Mouse (Mus musculus) gastrocnemius, postnatal 25 days (tissue): ENCODE results near the gene Ss18l1. TPM values are rescaled to one million over a fixed set of nuclear protein-coding genes. Genes with fewer than 3 reads are reported as not detected.
A peak's percentile ranks its signal among the peaks of the same experiment; 100 is the strongest.

Experiments
- DNase-seq: peaks from one replicate; pipeline ENCODE4 v3.0.0; 2022
- total RNA-seq, 2 experiments: library from RNA; stranded (reverse); gene quantifications; 1 replicate in 1 of 2; 2 replicates in 1 of 2; pipeline ENCODE4 v1.2.3; 2021

Gene Ss18l1
- total RNA-seq, 2 experiments from 2014 or later, result 1.7 to 2.2 TPM

- no peak for DNase-seq
These were observed 7.6 kb upstream of the Ss18l1 start for GRCm38 (mm10) chr2:180034753-180035152.

GRCm38 (mm10) chr2:180040406-180040805 is 1.9 kb upstream of the Ss18l1 start:
- DNase-seq, result no peak

- DNase-seq, result no peak
These were observed 593 bp upstream of the Ss18l1 start for GRCm38 (mm10) chr2:180041577-180042255.

- peak; percentile 49 for DNase-seq
These were observed 678 bp downstream of the Ss18l1 start for GRCm38 (mm10) chr2:180042858-180043515.

DNA sequence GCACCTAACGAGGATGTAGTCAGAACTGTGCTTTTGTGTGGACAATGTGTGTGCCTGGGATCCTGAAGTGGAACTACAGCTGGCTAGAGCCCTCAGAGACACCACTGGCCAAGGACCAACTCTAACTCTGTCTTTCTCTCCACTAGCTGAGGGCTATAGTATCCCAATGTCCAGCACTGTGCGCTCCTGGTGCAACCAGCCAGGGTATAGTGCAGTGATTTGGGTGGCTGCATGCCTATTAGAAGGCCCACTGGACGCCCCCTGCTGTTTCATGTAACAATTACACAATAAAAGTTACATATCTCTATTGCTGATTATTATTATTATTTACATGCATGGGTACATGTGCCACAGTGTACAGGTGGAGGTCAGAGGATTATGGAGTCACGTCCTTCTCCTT is 3.0 kb downstream of the Ss18l1 start:
- no peak for DNase-seq

- DNase-seq, result no peak
These were observed 5.3 kb downstream of the Ss18l1 start for GRCm38 (mm10) chr2:180047580-180047979.

DNA sequence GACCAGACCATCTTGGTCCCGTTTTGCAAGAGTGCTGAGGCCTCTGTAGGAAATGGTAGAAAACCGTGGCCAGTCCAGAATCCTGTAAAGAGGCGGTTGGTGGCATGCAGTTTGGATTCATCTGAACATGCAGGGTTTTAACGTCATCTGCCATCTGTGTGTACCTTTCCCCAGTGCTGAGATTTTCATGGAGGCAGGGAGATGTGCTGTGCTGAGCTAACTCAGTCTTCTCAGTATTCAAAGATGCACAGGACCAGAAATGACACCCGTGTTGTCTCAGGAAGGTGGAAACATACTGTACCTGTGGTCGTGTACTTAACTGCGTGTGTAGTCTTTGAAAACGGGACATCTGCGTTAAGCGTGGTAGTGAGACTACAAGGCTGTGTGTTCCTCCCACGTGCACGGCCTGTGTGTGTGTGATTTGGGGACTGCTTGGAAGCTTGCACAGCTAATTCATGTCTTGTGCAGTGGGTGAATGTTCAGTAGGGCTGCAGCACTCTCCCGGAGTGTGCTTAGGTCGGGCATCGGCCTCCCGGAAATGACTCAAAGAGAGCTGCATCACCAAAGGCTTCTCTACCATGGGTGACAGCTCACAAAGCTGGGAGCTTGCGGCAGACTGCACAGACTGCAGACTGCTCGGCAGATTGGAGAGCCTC is 5.8 kb downstream of the Ss18l1 start:
- no peak for DNase-seq

- peak; percentile 44 for DNase-seq
These were observed 8.7 kb downstream of the Ss18l1 start for GRCm38 (mm10) chr2:180050986-180051385.

DNA sequence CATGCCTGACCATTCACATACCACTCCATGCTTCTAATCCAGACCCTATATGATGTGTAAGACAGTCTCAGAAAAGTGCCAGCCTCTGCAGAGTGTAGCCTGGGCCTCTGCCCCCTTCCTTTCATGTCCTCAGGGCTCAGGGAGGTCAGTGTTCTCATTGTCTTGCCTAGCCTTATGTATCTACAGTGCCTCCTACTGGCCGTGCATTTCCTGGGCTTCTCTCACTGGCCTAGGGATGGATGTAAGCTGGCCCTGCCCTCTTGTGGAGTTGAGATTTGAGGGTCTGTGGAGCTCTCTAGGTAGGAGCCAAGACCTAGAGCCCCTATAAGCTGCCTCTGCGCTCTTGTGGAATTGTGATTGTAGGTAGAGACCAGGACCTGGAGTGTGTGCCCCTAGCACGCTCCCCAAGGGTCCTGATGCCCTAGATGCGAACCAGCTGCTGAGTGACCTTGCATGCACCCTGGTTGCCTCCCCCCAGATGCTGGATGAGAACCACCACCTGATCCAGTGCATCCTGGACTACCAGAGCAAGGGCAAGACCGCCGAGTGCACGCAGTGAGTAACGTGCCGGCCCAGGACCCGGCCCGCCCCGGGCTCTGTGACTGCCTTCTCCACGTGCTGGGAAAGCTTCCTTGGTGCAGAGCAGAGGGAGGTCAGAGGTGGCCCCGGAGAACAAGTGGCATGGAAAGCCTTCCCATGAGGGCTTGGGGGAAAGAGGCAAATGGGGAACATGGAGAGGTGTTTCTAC is 9.9 kb downstream of the Ss18l1 start:
- DNase-seq, result no peak

DNA sequence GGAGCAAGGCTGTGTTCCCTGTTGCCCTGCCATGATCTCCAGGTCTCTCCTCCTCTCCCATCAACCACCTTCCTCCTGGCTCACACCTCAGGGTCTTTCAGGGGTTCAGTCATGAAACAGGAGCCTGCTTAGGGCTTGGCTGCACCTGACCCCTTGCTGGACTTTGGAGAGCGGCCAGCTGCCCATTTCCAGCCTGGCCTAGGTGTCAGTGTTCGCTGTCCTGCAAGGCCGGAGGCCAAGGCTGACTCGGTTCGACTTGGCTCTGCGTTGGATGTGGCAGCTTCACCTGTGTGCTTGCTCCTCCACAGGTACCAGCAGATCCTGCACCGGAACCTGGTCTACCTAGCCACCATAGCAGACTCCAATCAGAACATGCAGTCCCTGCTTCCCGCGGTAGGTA is 10.7 kb downstream of the Ss18l1 start:
- DNase-seq, result no peak

DNA sequence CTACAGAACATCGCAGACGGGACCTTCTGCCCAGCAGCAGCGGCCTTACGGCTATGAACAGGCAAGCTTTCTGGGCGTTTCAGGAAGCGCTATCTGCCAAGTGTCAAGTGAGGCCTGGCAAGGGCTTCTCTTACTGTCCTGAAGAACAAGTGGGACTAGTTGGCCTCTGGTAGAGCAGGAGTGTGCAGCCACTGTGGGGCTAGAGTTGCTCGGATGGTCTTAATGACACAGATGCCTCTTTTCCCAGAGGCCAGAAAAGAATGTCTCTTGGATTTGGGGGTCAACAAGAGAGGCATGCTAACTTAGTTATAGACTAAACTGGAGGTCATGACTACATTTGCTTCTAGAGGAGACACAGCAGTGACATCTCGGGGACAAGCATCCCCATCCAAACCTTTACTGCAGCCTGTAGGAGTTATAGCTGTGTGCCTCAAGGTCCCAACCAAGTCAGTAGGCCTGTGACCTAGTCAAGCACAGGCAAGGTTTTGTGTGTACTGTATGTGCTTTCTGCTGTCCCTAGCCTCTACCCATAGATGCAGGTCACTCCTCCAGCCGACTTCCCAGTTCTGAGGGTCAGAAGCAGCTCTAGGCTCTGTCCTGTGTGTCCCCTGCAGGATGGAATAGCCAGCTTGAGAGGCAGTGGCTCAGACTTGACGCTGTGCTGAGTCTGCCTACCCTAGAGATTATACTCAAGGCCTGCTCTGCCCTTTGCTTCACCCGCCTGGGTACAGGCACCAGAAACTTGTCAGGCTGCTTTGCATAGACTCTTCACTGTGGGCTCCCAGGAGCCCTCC is 21.2 kb downstream of the Ss18l1 start:
- no peak for DNase-seq

GRCm38 (mm10) chr2:180069770-180070480 is 27.6 kb downstream of the Ss18l1 start:
- no peak for DNase-seq

GRCm38 (mm10) chr2:180070481-180071453 is 28.5 kb downstream of the Ss18l1 start, which contains the start of gene Mtg2:
Mtg2 (plus strand) TSS chr2:180070588.
- peak; percentile 92 for DNase-seq

DNA sequence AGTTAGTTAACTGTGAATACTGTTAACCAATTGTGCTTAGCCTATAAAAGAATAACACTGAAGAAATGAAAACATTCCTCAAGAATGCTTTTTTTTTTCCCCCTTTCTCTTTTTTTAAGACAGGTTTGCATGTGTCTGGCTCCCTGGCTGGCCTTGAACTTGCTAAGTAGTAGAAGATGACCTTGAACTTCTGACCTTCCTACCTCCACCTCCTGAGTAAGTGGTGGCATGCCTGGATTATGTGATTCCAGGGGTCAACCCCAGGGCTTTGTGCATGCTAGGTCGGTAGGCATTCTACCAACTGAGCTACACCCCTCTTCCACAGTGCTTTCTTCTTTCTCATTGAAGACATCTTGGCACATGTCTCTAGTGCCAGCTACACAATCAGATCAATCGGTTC is 29.4 kb downstream of the Ss18l1 start:
- no peak for DNase-seq

DNA sequence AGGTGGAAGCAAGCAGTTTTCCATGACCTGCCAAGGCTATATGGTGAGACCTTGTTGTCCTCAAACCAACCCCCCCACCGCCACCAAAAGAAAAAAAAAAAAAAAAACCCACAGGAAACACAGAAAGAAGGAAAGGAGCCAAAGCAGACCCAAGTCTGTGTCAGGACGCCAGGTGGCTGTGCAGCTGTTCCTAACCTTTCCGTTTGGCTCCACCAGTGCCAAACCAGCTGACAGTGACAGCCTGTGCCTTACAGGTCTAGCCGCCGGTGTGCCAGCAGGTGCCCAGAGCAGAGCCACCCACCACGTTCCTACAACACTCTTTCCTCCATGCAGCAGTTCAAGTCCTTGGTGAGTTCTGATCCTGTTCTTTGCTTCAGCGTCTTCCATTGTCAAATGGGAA is 30.6 kb downstream of the Ss18l1 start:
- DNase-seq, result no peak

- DNase-seq, result no peak
These were observed 35.3 kb downstream of the Ss18l1 start for GRCm38 (mm10) chr2:180077622-180078021.

GRCm38 (mm10) chr2:180080680-180081079 is 38.4 kb downstream of the Ss18l1 start:
- DNase-seq, result no peak

GRCm38 (mm10) chr2:180083063-180083462 is 40.8 kb downstream of the Ss18l1 start:
- no peak for DNase-seq

DNA sequence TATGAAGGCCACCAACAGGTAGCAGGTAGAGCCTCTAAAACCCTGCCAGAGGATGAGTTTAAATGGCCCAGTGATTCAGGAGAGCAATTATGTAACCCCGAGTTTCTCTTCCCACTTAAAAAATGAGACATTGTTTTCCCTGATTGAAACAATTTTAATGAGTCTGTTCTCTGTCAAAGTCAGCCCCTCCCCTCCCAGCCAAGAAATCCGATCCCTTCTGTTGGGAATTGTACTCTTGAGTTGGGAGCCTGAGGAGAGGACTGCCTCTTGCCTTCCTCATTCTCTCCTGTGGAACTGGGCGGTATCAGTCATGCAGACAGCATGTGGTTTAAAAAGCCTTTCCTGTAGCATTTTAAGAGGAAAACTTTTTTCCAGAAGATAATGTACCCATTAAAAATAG is 42.3 kb downstream of the Ss18l1 start:
- no peak for DNase-seq
